Mouse (Mus musculus) thymus, postnatal 14 days (tissue): ENCODE data around the gene Cyp4f37.
A peak's percentile ranks its signal among the peaks of the same experiment; 100 is the strongest.
"Not testable (repeated sequence)": the region's sequence is repeated elsewhere in the genome, so short reads cannot be mapped to it uniquely, and the experiment has no call there.

Source experiments
- DNase-seq: peaks from one replicate; pipeline ENCODE4 v3.0.0; 2021

Gene Cyp4f37

DNA sequence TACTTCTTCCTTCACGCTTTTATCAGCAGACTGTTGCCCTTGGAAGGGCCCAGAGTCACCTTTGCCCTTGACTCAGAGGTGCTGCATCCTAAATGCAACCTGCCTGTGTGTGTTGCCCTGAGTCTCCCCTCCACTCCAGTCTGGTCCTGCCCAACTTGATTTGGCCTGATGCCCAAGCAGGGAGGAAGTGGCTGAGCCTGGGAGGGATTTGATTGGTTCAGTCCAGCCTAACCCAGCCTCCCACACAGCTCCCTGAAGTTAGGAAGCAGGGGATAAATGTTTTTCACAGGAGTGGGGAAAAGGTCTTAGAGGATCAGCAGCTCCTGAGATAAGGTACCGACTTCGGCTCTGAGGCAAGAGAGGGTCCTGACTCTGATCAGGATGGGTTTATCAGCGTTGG lies at the start of gene Cyp4f37:
Cyp4f37 (plus strand) TSS at position 292 of the 400 bp plus-strand sequence.
- DNase-seq, result not testable (repeated sequence)

DNA sequence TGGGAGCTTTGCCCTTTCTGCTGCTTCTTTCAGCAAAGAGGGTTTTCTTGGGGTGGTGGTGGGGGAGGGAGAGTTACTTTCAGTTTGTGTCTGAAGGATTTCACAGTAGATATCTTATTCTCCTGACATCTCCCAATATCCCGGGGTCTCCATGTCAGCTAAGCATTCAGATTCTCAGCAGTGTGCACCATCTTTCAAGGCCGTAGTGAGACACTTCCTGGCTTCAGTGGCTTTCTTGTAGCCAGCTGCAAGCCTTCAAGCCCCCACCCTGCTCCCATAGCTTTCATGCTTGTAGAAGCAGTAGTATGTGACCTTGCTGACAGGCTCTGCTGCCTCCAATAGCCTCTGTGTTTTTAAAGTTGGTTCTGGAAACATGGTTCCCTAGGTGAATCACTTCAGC lies 47.8 kb upstream of the Cyp4f37 start:
- peak; percentile 21 for DNase-seq

DNA sequence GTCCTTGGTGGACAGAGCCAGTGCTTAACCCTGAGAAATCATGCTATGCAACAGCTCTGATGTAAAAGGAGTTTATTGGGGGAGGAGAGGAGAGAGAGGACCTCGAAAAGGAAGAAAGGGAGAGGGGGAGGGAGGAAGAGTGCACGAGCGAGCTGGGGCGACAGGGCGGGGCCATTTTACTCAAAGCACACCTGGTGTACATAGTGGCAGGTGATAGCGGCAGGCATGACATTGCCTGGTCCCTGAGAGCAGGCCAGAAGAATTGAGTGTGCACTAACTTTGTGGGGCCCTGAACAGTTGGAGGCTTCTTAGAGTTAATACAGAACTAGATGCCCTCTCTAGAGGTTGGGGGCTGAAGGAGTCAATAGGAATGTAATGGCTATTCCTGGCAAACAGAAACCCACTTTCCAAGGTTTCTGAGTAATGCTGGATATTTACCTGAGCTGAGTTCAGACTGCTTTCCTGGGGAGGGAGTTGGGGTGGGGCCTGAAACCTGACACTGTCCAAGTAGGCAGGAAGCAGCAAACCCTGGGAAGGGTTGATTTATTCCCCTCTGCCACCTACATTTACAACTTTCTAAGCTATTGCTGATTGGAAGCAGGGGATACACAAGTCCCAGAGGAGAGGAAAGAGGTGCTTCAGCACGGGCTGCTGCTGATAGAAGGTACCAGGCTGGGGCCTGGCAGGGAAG lies 43.5 kb upstream of the Cyp4f37 start:
- DNase-seq, result no peak

DNA sequence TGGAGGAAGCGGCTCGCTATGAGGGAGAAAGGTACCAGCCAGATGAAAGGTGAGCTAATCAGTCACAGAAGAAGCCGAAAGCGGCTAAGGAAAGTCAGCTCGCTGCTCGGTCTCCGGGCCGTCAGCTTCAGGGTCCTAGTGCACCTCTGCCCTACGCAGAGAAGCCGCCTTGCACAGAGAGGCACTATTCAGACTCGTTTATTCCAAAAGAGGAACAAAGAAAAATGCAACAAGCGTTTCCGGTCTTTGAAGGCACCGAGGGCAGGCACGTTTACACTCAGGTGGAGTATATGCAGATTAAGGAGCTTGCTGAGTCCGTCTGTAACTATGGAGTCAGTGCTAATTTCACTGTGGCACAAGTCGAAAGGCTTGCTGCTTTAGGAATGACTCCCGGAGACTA lies 24.6 kb upstream of the Cyp4f37 start:
- DNase-seq, result no peak

DNA sequence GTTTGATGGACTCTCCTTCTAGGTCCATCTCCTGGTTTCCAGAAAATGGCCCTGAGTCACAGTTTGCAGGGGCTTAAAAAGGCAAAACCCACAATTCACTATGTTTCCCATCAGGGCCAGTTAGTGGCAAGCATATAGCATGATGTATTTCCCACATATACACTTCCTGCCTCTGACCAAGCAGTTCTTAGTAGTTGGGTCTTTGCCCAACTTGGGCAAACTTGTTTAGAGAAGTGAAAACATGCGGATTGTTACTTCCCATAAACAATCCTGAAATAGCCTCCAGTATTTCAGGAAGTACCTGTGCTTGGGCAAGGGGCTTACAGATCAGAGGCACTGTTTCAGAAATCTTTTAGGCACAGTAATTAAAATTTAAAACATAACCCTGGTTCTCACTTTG lies 13.1 kb upstream of the Cyp4f37 start:
- no peak for DNase-seq

DNA sequence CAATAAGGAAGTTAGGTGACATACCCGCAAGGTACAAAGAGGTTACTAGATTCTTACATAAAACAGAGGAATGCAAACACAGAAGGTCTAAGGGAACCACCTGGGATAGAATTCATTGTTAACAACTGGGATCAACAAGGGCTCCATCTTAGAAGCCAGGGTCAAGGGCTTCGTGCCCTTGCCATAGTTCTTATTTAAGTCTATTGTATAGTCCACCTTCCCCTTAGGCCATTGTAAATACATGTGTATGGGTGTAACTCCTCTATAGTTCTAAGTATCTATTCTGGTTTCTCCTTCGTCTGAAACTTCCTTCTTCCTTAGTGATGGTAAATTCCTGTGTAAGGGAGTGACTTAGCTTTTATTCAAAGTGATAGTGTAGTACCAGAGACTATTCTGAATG lies 10.9 kb upstream of the Cyp4f37 start:
- not testable (repeated sequence) for DNase-seq

DNA sequence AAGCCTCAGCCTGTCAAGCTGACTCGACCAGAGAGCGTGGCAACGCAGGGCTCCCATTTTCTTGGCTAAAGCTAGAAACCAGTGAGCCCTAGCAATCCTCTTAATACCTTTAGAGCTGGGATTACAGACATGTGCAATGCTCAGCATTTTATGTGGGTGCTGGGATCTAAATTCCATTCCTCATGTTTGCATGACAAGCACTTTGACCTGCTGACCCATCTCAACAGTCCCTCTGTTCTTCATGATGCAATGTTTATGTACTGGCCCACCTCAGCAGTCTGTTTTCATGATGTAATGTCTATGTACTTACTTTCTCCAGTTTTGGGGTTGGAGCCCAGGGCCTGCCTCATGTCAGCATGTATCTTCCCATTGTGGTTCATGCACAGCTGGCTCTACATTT lies 10.2 kb upstream of the Cyp4f37 start:
- no peak for DNase-seq

DNA sequence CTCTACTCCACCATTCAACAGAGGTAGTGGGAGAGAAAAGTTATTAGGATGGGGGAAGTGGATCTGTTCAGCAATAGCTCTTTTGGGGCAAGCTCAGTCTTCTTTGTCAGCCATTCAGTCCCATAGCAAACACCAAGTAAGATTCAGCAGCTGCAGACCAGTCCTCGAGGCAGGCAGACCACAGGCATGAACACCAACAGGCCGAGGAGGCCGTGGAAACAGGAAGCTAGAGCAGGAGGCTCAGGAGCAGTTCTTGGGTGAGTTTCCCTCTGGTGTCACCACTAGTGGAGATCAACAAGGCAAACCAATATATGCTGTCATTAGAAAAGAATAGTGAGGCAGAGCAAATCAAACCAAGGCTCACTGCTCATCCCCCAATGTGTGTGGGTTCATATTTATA lies 8.7 kb upstream of the Cyp4f37 start:
- no peak for DNase-seq

DNA sequence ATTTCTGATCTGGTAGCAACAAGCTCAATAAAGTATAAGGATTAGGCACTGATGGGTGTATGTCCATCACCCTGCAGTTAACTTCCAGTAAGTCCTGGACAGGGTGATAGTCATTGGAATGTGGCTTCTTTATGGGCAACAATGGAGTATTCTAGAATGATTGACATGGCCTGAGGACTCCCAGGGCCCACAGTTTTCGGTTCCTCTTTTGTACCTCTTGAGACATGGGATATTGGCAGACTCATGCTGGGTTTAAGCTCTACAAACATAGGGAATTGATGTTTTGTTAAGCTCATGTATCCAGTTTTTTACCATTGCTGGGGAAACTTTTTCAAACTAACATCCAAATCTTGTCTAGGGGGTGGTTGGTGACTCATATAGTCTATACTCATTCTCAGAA lies 3.9 kb upstream of the Cyp4f37 start:
- DNase-seq, result no peak

DNA sequence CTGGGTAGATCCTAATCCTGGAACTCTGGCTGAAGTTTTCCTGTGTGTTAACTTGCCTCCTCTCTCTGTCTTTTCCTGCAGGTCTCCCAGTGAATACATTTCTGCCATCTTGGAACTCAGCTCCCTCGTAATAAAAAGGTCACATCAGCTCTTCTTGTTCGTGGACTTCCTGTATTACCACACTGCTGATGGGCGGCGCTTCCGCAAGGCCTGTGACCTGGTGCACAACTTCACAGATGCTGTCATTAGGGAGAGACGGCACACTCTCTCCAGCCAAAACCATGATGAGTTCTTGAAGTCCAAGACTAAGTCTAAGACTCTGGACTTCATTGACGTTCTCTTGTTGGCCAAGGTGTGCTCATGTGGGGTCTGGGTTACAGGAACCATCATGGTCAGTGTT lies 8.6 kb downstream of the Cyp4f37 start:
- not testable (repeated sequence) for DNase-seq

DNA sequence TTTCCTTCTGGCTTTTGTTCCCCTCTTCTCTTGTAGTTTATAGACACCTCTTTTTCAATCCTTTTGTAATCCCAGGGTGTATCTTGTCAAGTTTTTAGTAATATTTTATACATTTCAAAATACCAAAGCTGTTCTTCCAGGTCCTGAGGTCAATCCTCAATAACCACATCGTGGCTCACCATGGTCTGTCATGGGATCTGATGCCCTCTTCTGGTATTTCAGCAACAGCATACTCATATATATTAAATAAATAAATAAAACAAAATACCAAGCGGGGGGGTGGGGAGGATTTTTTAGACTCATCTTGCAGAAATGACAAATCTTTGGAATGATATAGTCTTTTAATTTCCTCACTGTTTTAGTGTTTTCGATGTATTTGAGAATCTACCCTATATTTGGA lies 10.8 kb downstream of the Cyp4f37 start:
- no peak for DNase-seq

DNA sequence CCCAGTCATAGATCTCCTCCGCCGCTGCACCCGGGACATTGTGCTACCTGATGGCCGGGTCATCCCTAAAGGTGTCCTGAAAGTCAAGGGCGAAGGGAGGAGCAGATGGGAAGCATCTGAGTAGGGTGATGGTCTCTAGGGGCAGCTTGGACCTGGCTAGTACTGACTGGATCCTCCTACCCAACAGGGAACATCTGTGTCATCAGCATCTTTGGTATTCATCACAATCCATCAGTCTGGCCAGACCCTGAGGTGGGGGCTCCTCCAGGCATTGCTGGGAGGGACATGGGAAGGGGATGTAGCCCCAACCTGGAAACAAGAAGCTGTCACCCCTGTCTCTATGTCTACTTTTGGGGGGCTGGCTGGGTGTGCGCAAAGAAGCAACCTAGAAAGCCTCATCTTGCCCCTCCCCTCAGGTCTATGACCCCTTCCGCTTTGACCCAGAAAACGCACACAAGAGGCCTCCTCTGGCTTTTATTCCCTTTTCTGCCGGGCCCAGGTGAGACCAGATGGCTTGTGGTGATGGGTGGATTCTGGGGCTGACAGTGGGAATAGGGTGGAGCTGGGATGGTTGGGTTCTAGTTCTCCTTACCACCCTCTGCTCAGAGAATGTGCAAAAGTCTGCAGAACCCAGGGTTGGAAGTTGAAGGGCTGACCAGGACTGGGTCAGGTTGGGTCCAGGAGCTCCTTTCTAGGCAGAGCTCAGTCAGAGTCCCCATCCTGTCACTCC lies 13.3 kb downstream of the Cyp4f37 start:
- DNase-seq, result not testable (repeated sequence)

DNA sequence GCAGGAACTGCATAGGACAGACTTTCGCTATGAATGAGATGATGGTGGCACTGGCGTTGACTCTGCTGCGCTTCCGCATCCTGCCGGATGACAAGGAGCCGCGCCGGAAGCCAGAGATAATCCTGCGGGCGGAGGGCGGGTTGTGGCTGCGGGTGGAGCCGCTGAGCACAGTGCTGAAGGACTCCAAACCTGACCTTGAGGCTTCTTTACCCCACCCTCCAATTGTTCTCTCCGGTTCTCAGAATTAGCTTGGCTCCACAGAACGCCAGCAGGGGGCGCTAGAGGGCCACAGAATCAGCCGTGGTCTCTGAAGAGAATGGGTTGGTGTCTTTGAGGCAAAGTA lies 13.8 kb downstream of the Cyp4f37 start:
- peak; percentile 87 for DNase-seq

DNA sequence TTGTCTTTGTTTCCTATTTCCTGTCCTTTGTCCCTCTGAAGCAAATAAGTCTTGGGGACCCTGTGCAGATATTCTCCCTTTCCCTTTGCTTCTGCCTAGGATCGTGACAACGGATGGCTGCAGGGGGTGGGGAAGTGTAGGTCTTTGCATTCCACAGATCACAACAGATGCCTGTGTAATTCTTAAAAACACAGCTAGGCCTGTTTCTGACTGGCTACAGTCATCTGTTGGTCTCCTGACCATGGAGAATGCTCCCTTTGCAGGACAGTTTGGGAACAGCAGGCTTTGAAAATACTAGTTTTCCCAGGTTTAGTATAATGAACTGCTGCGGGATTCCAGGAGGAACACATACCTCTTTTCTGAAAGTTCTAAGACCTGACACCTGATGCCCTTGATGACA lies 15.2 kb downstream of the Cyp4f37 start:
- DNase-seq, result no peak

DNA sequence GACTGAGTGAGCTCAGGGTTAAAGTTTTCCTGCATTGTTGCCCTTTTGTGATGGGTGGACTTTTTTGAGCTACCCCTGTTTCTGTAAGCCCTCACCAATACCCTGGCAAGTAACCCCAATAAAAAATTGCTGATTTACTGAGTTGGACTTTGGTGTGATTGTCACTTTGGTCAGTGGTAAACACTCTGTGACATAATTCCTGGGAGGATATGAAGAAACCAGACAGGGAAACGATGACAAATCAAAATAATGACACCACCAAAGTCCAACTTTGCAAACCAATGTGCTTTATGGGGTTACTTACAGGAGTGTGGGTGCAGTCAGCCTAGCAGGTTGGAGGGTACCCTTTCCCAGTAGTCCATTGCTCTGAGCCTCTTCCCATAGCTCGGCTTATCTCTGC lies 16.0 kb downstream of the Cyp4f37 start:
- no peak for DNase-seq

DNA sequence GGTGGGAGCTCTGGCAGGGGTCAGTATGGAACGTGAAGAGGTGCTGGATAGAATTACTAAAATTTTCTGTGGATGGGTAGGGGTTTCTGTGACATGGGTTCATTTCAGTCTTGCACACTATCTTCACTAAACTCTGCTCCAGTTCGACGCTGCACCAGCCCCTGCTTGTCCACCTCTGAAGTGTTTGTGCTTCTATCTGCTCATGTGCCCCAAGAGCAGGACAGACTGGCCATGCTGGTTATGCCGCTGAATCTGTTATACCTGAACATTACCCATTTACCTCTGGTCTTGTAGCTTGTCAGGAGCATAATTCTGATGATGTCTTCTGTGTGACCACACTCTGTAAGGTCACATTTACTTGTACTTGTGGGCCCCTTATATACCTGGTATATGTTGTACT lies 25.5 kb downstream of the Cyp4f37 start:
- DNase-seq, result no peak

DNA sequence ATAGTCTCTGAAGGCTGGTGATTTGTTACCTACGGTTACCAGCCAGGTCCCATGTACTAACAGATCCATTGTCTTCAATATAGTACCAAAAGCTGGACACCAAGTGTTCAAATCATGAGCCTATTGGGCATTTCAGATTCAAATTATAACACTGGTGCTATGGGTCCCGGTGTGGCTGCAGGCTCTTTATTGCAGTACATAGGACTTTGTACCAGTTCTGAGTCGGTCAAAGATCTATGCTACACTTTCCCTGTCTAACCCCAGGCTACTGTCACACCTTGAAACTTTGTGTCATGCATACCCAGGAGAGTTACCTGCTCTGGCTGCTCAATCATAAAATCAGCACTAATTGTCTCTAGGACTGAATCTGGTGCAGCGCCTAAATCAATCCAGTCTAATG lies 32.8 kb downstream of the Cyp4f37 start:
- DNase-seq, result no peak

DNA sequence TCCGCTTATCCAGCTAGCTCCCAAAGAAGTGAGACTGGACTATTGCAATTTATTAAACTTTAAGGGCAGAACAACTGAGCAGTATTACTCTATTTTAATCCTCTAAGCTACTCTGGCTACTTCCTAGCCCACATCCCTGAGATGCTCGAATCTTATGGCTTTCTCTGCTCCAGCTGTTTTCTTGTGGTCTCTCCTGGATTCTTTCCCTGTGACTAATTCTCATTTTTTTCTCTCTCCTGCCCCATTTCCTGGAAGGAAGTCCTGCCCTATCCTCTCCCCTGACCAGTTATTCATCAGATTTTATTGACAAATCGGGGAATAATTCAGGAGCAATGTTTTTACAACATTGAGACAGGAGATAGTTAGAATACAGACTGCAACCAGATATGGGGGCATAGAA lies 35.9 kb downstream of the Cyp4f37 start:
- no peak for DNase-seq

DNA sequence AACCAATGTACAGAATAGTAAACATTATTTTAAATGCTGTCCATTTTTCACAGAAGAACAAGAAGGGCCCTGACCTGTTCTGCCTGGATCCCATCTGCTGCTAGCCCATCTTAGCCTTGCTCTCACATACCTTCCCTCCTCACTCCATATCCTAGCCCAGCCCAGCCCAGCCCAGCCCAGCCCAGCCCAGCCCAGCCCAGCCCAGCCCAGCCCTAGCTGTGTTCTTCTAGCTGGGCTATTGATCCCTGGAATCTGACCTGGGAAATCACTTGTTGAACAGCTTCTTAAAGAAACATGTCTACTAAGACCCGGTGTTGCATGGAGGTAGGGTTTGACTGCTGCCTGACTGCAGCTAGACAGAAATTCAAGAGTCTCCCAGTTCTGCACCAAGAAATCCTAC lies 37.1 kb downstream of the Cyp4f37 start:
- DNase-seq, result no peak

DNA sequence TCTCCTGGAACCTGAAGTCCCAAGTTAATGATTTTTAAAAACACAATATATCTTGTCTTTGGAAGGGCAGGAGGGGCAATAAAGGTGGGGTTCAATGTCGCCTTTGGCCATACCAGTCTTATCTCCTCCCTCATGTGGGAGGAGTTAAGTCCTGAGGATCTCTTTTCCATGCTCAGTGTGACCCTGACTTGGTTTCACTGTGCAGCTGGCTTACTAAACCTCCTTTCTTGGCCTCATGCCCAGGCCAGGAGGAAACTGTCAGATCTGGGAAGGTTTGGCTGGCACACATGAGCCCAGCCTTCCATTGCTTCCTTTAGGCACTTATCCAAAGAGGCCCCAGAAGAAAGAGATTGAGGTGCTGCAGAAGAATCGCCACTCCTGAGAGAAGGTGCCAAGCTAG lies 37.6 kb downstream of the Cyp4f37 start, which contains the start of gene Cyp4f40:
Cyp4f40 (plus strand) TSS at position 189 of the 400 bp plus-strand sequence.
- DNase-seq, result no peak

DNA sequence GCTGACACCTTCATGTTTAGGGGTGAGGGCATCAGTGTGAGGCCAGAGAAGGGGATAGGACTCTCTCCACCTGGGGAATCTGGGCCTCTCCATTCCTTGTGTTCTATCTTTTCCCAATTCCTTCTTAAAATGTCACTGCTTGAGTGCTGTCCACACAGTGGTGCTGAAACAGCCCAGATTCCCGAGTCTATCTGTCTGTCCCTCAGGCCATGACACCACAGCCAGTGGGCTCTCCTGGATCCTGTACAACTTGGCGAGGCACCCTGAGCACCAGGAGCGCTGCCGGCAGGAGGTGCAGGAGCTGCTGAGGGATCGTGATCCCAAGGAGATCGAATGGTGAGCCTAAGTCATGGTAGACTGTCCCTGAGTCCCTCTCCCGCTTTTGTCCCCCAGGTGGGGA lies 52.9 kb downstream of the Cyp4f37 start:
- no peak for DNase-seq

DNA sequence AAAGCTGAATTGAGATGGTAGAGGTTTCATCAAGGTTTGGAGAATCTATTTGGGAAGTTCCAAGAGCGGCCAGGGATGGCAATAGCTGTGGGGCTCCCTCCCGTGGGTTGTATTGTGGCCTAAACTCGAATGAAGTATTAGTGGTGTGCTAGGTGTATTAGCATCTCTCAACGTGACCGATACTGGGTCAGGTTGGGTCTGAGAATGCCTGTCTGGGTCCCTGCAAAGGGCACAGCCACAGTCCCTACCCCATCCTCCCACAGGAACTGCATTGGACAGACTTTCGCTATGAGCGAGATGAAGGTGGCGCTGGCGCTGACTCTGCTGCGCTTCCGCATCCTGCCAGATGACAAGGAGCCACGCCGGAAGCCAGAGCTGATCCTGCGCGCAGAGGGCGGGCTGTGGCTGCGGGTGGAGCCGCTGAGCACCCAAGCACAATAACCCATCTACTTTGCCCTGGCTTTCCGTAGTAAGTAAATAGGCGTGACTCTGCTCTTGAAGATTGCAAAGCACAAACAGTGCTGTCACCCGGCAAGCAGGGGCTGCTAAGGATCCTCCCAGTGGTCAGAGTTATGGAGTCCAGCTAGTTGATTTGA lies 55.0 kb downstream of the Cyp4f37 start:
- peak; percentile 42 for DNase-seq

DNA sequence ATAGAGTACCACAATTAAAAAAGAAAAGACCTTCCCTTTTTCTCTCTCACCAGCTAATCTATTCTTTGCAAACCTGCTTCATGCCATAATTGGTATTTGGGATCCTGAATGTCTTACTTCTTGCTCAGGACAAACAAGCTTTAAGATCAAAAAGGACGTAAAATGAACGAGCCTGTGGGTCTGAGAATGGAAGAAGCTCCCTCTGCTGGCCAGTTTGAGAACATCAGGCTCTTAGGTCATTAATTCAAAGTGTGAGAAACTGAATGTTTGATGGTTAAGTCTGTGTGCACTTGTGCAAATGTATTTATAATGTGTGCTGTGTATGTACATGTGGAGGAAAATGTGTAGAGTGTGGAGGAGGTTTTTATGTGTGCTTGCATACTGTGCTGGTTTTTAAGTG lies 59.3 kb downstream of the Cyp4f37 start:
- peak; percentile 67 for DNase-seq

DNA sequence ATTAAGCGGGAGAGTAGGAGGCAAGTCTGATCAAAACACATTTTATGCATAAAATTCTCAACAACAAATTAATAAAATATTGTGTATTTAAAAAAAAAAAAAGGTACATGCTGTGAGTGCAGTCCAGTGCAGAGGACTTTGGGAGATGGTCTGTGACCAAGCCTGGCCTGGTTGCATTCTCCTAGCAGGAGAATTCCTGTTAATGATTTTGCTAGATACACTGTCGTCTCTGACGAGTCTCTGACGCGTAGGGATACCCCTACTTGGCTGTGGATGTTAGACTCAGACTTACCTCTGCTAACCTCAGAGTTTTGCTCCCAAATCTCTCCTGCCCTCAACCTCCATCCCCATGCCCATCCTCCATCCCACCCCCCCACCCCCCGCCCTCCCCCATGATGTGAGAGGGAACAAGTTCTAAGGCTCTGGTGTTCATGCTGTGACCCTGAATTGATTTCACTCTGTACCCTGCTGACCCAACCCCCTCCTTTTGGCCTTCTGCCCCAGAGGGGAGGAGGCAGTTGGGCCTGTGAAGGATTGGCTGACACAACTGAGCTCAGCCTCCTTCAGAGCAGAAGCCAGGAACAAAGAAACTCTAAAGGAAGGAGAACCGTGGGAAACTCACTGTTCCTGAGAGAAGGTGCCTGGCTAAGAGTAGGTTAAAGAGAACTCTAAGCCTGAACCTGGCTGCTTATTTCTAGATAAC lies 64.1 kb downstream of the Cyp4f37 start, which contains the start of gene Cyp4f15:
Cyp4f15 (plus strand) TSS at position 580 of the 703 bp plus-strand sequence.
- DNase-seq, result no peak
